Mouse (Mus musculus): Measurements from ENCODE around the gene Ctnnbl1. TPM values are rescaled to one million over a fixed set of nuclear protein-coding genes. Genes with fewer than 3 reads are reported as not detected.

Ctnnbl1 gene
- total RNA-seq, 2 experiments from 2014 or later, result 20.6 to 22.6 TPM

DNA sequence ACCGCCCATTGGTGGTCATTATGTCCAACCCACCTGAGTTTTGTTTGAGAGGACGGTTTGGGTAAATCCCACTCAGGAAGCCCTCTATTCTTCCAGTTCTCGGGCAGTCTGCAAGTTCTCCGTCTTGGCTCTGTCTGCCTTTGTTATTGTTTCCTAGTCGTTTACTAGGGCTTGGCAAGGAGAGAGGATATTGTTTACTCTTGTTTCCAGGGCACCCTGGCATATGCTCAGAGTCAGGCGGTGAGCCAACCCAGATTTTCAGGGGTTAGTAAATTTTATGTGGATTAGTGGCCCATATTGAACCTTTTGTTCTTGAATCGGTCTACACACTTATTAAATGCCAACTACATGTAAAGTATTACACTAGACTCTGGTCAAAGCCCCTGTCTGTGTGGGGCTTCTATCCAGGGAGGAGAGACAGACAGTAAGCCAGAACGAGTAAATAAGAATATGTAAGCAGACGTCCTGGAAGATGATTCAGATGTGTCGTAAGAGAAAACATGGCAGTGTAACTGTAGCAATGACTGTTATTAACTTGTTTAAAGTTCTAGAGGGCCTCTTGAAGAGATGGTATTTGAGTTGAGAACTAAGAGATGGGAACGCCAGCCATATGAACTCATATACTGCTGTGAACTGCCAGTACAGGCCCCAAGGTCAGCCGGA is 13.9 kb downstream of the Ctnnbl1 start:
- peak; percentile 40 for DNase-seq

GRCm38 (mm10) chr2:157751589-157752373 is 14.6 kb downstream of the Ctnnbl1 start:
- peak; percentile 69 for DNase-seq

DNA sequence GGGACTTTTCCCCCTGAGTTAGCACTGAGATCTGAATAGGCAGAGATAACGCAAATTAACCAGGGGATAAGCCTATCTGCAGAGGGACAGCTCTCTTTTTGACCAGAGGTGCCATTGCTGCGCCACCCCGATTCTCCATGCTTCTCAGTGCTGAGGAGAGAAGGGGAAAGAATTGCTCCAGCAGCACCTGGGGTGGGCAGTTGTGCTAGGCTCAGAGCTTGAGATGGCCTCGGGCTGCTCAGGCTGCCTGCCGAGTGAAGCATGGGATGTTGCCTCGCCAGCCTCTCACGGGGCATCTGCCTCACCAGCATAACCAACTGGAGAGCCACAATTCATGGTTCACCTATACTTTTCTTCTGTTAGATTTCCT is 15.2 kb downstream of the Ctnnbl1 start:
- no peak for DNase-seq

- no peak for DNase-seq
These were observed 18.6 kb downstream of the Ctnnbl1 start for GRCm38 (mm10) chr2:157755771-157756170.

DNA sequence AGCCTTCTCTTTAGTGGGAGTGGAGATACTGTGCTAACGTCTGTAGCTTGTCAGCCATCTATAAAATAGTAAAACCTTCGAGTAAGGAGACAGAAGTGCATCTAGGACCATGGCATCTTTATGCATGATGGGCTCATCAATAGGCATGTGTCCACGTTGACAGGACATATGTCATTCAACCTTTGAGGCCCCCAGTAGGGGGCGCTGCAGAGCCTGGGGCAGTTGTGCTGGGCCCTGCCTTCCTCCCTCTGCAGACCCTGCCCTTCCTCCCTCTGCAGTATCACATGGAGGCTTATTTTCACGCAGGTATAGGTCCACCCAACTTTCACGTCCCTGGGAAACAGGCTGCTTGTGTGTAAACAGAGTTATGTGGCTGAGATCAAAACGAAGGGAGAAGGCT is 19.0 kb downstream of the Ctnnbl1 start:
- no peak for DNase-seq

DNA sequence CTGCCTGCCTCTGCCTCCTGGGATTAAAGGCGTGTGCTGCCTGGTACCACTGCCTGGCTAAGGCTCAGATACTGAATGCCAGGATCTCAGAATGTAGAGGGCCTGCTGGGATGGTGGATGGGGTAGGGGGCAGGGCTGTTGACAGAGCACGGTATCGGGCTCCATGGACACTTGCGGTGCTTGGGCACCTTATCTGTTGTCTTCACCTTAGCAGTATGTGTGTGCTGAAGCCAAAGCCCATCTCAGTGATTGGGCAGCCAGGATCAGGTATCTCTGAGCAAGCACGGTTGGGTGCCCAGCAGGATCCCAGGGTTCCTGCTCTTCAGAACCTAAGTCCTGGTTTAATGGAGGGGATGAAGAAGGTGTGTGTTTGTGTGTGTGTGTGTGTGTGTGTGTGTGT is 21.2 kb downstream of the Ctnnbl1 start:
- DNase-seq, result no peak

DNA sequence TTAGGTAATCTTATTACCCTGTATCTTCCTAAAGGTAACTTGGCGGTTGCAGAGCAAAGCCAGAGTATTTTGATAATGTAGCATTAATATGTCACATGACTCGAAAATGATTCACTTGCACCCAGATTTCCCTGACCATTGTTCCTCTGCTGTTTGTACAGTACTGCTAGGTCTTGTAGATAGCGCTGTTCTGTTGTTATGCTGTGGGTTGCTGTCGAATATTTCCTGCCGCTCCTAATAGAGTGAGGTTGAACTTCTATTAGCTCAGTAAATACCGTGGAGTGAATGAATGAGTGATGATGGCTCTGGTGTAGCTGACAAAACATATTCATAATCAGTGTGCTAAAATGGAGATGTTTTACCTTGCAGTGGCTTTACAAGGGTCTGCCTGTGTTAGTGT is 22.5 kb downstream of the Ctnnbl1 start:
- no peak for DNase-seq

GRCm38 (mm10) chr2:157762903-157763302 is 25.7 kb downstream of the Ctnnbl1 start:
- no peak for DNase-seq

DNA sequence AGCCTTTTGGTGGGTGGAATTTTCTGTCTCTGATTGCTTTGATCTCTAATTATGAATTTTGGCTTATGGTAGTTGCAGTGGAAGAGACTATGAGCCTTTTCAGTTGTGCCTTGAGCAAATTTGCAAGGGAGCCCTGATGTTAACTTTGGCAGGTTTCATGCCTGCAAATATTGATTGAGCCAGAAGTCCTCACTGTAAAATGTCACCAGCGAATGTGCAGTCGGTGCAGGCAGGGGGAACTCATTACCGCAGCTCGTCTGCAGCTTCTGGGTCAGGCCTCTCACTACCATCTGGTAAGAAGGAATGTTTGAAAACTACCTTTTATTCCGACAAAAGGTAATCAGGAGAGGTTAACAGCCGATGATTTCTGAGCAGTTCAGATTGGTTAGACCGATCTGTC is 29.4 kb downstream of the Ctnnbl1 start:
- DNase-seq, result no peak

- DNase-seq, result no peak
These were observed 31.7 kb downstream of the Ctnnbl1 start for GRCm38 (mm10) chr2:157768682-157769429.

- no peak for DNase-seq
These were observed 33.6 kb downstream of the Ctnnbl1 start for GRCm38 (mm10) chr2:157770761-157771160.

- DNase-seq, result no peak
These were observed 36.5 kb downstream of the Ctnnbl1 start for GRCm38 (mm10) chr2:157773661-157774060.

DNA sequence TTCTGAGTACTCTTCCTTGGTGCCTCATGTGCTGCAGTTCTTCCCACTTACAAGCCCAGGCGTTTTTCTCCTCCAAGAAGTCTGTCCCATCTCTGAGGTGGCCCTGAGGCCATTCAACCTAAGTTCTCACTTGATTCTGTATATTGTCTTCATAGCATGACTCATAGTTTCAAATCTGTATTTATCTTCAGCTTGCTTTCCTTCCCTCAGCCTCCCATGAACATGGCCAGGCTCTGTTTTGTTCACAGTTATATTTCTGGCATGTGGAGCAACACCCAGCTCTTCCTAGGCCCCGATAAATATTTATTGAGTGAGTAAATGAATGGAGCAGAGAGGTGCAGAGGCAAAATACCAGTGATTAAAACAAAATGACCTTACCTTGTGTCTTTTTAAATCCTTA is 38.8 kb downstream of the Ctnnbl1 start:
- no peak for DNase-seq

DNA sequence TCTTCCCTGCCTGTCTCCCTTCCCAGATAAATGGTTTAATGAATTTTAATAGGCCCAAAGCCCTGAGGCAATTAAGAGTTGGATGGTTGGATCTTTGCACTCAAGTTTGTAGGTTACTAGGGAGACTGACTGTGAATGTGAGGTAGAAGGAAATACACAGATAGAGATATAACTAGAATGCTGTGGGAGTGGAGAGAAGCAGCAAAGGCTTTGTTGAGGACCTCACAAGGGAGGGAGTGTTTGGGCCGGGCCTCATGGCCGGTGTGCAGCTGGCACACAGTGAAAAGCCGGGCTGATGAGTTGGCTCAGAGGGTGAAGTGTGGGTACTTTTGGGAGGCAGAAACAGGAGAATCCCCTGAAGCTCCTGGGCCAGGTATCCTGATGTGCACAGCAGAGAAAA is 43.8 kb downstream of the Ctnnbl1 start:
- DNase-seq, result no peak

DNA sequence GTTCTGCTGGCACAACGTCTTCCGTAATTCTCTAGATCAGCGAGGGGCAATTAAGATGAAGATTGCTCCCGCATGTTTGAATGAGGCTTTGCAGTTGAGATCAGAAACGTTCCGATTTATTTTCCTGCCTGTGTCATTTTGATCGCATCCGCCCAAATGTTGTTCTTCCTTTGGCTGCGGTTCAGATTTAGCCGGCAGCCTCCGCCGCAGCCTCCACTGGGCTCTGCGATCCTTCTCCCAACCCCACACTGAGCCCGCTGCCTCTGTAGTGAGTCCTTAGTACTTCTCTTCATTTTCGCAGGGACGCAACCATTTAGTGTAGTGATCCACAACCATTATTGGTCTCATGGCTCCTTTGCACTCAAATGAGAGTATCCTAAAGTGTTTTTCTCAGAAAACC is 46.0 kb downstream of the Ctnnbl1 start:
- no peak for DNase-seq

DNA sequence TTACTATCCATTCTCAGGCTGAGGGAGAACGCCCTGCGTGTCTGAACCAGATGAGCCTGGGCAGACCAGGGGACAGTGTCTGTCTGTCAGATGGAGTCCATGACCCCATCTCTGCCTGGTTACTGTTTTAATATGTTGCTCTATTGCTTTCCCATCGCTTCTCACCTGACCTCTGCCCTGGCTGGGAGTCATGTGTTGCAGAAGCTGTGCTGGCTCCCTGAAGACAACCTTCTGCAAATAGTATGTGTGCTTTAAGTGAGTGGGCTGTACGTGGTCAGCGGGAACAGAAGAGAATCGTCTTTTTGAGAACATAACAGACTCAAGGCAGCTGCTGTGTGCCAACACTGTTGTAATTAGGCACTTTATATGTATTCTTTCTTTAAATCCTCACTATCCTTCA is 47.0 kb downstream of the Ctnnbl1 start:
- DNase-seq, result peak; percentile 13

DNA sequence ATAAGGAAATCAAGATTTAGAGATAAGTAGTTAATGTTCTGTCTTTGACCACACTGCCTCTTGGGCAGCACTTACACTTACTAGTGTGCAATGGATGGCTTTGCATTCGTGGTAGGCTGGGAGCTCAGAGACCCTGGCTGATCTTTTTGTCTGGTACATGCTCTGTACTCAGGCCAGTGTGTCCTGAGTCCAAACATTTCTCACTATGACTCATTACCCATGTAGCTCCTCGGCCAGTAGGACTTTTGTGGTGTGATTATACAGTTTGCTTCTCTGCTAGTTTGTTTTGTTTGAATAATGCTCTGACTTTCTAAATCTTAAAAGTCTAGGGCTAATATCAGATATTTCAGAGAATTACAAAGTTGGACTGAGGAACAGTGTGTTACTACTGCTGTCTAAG is 47.4 kb downstream of the Ctnnbl1 start:
- no peak for DNase-seq

DNA sequence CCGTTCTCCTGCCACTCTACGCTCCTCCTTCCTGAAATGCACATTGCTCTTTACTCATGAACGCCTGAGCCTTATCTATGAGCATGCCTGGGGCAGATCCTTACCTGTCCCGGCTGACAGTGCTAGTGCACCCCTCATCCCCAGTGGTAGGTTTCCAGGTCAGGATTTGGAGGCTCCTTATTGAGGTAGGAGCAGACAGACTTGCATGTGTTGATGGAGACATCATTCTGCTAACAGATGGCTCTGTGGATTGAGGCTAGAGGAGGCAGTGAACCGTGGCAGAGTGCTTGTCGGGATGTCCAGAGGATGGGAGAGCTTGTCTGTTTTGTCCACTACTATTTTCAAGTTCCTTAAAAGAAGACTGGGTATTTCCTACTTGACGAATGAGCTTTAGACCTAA is 52.0 kb downstream of the Ctnnbl1 start:
- DNase-seq, result no peak

DNA sequence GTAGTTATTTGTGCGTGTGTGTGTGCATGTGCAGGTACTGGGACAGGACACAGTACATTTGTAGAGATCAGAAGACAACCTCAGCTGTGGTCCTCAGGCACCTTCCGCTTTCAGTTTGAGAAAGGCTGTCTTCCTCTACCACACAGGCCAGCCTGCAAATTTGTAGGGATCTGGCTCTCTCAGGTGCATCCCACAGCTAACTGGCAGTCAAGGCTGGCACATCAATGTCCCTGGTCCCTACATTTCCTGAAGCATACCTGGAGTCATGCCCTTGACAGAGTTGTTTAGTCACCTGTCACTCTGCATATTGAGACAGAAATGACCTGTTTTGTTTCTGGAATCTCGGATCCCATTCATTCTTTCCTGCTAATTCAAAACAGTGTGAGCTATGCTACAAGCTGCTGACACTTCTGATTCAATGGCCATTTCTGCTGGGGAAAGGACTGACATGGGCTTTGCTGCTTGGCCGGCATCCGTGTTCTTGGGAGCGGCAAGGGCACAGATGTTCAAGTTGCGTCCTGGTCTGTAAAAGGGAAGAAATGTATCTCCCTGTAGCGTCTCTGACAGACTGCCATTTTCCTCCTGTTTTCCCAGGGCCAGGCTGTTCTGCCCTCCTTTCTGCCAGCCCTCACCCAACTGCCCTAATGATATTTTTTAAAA is 53.8 kb downstream of the Ctnnbl1 start:
- DNase-seq, result no peak

- DNase-seq, result no peak
These were observed 54.4 kb downstream of the Ctnnbl1 start for GRCm38 (mm10) chr2:157791528-157792162.

- DNase-seq, result no peak
These were observed 55.8 kb downstream of the Ctnnbl1 start for GRCm38 (mm10) chr2:157792840-157793552.

Measured in adrenal gland, postnatal 10 days (tissue).